Mouse (Mus musculus) CD4-positive, CD25-positive, alpha-beta regulatory T cell, adult 9 weeks (primary cell): Measurements from ENCODE around the gene Olfr1155. TPM values are rescaled to one million over a fixed set of nuclear protein-coding genes. Genes with fewer than 3 reads are reported as not detected.

Experiments used
- polyA plus RNA-seq: library from polyadenylated mRNA; unstranded; fragments of 100-300 nt; shearing (Covaris generic); gene quantifications from one replicate; pipeline ENCODE4 v1.2.1, GENCODE M21; 2017

Olfr1155 gene
- not detected for polyA plus RNA-seq

DNA sequence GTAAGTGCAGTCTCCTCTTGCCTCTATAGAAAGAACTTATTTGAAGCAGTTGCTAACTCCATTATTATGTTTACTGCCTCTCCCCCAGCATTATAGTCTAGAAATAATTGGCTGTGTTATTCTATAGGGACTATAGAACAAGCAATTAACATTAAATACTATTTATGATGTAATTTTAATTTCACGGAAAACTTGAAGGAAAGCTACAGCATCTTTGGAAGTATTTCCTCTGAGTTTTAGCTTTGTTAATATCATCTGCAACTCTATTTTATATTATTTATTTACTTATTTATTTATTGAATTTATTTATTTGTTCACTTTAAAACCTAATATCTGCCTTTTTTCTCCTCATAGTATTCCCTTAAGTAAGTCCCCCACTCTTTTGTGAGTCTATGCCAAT, at the start of gene Olfr1155:
TSS of gene Olfr1155 (minus strand) at position 101 of the 400 bp plus-strand sequence.

DNA sequence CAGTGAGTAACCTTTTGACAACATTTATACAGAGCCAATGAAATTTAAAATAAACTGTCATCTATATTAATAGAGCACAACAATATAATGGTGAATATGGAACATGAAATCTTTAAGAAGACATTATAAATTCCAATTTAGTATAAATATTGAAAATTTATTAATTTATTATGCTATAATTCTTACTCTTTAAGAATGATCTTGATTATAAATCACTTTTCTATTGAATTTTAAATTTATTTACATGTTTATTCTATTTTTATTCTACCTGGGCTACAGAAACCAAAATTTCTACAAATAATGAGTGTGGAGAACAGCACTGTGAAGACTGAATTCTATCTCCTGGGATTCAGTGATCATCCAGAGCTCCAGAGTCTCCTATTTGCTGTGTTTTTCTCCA, 44.9 kb upstream of the Olfr1155 start, which contains the start of gene Olfr1158:
TSS of gene Olfr1158 (plus strand) at position 301 of the 400 bp plus-strand sequence.

GRCm38 (mm10) chr2:87974563-87974962, 29.6 kb upstream of the Olfr1155 start, which contains the start of gene Olfr74:
TSS of gene Olfr74 (minus strand) at chr2:87974663.

DNA sequence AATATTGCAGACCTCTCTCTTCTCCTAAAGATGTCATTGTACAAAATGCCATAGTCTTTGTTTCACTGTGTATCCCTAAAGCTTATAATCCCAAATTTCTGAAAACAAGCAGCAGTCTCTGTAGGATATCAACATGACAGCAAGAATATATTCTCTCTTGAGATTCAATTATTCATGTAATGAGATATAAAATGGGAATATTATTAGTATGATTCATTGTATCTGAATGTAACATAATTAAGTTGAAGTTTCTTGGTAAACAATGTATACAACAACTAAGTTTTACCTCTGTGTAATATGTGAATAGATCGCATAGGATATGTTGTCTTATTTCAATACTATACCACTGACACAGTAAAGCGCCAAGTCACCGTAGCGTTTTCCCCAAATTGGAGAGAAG, 23.3 kb upstream of the Olfr1155 start, which contains the start of gene Olfr1157:
TSS of gene Olfr1157 (minus strand) at position 101 of the 400 bp plus-strand sequence.

DNA sequence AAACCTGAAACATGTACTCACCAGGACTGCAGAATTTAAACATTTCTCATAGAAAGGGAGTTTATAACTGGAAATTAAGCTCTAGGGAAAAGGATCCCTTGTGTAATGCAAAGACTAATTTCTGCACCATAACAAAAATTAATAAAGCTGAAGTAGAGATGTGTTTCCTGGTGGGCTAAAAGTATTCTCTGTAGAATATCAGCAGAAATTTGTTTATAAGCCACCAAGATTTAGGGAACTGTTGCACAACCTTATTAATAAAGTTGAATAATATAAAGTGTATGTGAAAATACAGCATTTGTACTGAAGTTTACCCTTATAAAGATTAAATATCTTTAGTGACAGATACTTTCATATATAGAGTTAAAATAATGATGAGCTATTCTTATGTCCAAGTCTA, 8.1 kb upstream of the Olfr1155 start, which contains the start of gene Olfr1156:
TSS of gene Olfr1156 (minus strand) at position 101 of the 400 bp plus-strand sequence.

GRCm38 (mm10) chr2:87905066-87905465, 39.9 kb downstream of the Olfr1155 start, which contains the start of gene Olfr1154:
TSS of gene Olfr1154 (minus strand) at chr2:87905166.

DNA sequence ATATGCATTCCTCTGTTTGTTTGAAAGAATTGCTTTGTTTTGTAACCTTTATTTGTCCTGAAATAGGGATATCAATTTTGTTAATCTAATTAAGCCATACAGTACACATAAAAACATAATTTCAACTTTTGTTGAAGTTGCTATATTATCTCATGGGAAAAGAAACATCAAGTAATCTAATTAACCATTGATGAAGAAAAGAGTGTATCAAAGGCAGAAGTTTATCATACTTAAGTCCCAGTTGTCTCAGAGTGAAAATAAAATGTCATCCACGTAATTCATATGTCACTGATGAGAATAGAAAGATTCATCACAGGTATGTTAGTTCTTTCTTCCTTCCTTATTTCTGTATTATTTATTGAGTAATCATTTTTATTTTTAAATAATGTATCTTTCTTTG, 50.3 kb downstream of the Olfr1155 start, which contains the start of gene Olfr1153:
TSS of gene Olfr1153 (plus strand) at position 301 of the 400 bp plus-strand sequence.

Other genes with a start within 250 kb of the Olfr1155 start
- gene Olfr1137, start 232.0 kb downstream of the Olfr1155 start, polyA plus RNA-seq: not detected
- gene Olfr1138, start 205.2 kb downstream of the Olfr1155 start, polyA plus RNA-seq: not detected
- gene Olfr1140, start 201.4 kb downstream of the Olfr1155 start, polyA plus RNA-seq: not detected
- gene Olfr1141, start 191.1 kb downstream of the Olfr1155 start, polyA plus RNA-seq: not detected
- gene Olfr152, start 165.7 kb downstream of the Olfr1155 start, polyA plus RNA-seq: not detected
- gene Olfr1143, start 144.5 kb downstream of the Olfr1155 start, polyA plus RNA-seq: not detected
- not detected for gene Olfr1145, start 135.3 kb downstream of the Olfr1155 start, polyA plus RNA-seq
- gene Olfr1148, start 114.6 kb downstream of the Olfr1155 start, polyA plus RNA-seq: not detected
- gene Olfr1150-ps1, start 101.1 kb downstream of the Olfr1155 start, polyA plus RNA-seq: not detected
- not detected for gene Olfr1151, start 89.3 kb downstream of the Olfr1155 start, polyA plus RNA-seq
- gene Olfr1152, start 78.6 kb downstream of the Olfr1155 start, polyA plus RNA-seq: 0.04 TPM
- not detected for gene Olfr1153, start 50.2 kb downstream of the Olfr1155 start, polyA plus RNA-seq
- gene Olfr1154, start 40.0 kb downstream of the Olfr1155 start, polyA plus RNA-seq: not detected
- gene Olfr1156, start 8.0 kb upstream of the Olfr1155 start, polyA plus RNA-seq: 0.11 TPM
- not detected for gene Olfr1157, start 23.2 kb upstream of the Olfr1155 start, polyA plus RNA-seq
- gene Olfr74, start 29.5 kb upstream of the Olfr1155 start, polyA plus RNA-seq: not detected
- gene Olfr1158, start 45.0 kb upstream of the Olfr1155 start, polyA plus RNA-seq: not detected
- gene Olfr1160, start 63.1 kb upstream of the Olfr1155 start, polyA plus RNA-seq: not detected
- gene Olfr1161, start 77.6 kb upstream of the Olfr1155 start, polyA plus RNA-seq: not detected
- gene Olfr73, start 92.6 kb upstream of the Olfr1155 start, polyA plus RNA-seq: not detected
- not detected for gene Olfr1162, start 106.0 kb upstream of the Olfr1155 start, polyA plus RNA-seq
- gene Olfr1163, start 126.7 kb upstream of the Olfr1155 start, polyA plus RNA-seq: not detected
- gene Olfr1164, start 148.8 kb upstream of the Olfr1155 start, polyA plus RNA-seq: not detected
- not detected for gene Olfr1166, start 183.1 kb upstream of the Olfr1155 start, polyA plus RNA-seq
- gene Olfr1167, start 210.1 kb upstream of the Olfr1155 start, polyA plus RNA-seq: not detected
- gene Olfr1168, start 236.7 kb upstream of the Olfr1155 start, polyA plus RNA-seq: not detected